Mouse (Mus musculus) heart, postnatal 25 days (tissue): ENCODE measurements around the gene Tmem120a. TPM values are rescaled to one million over a fixed set of nuclear protein-coding genes. Genes with fewer than 3 reads are reported as not detected.

Experiments used
- DNase-seq: peaks from one replicate; pipeline ENCODE4 v3.0.0; 2022; ENCODE audit warnings: low spot score
- intact Hi-C: fragments of 180-260 bp; cut with DNase I; formaldehyde crosslinking; loops from one replicate; pipeline ENCODE4 v1.15.1; 2025
- total RNA-seq, 2 experiments: library from RNA; stranded (reverse); gene quantifications; 2 replicates each; pipeline ENCODE4 v1.2.3; 2021

Tmem120a gene
- total RNA-seq = 10 to 100 TPM; 11.8 to 13.3 TPM

DNA sequence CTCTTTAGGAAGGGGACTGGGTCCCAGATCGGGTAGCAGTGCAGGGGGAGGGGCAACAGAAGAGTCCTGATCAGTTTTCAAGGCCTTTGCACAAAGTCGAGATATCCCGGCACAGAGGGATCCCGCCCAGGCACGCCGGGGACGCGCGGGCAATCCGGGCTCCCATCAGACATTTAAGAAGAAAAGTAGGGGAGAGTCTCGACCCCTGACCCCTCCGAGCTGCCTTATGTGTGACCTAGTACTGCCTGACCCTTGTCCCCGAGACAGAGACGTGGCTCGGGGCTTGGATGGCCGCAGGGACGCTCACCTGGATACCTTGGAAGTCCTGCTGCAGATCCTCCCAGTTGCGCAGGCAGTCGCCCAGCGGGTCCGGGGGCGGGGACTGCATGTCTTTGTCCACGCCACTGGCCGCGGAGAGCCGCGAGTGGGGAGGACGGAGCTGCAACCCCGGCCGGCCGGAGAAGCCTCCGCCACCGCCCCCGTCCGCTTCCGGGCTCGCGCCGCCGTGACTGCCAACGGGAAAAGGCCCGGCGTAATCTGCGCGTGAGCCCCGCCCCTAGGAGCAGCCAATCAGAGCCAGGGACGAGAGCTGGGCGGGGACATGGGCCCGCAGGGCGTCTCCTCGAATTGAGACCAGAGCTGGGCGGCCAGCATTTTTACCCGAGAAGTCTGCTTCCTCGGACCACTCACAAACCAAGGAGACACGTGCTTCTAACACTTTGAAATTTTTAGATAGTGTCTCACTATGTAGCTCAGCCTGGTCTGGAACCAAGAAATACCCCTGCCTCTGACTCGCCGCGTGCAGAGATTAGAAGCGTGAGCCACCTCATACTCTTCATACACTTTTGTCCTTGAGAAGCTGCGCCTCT lies at the start of gene Tmem120a:
Tmem120a (minus strand) TSS at position 708 of the 869 bp plus-strand sequence.
- intact Hi-C loops = loop anchor here (2.0 kb wide), 1 partner anchor 55 kb away; no protein-coding TSS in a partner anchor
- DNase-seq = peak; percentile 94

DNA sequence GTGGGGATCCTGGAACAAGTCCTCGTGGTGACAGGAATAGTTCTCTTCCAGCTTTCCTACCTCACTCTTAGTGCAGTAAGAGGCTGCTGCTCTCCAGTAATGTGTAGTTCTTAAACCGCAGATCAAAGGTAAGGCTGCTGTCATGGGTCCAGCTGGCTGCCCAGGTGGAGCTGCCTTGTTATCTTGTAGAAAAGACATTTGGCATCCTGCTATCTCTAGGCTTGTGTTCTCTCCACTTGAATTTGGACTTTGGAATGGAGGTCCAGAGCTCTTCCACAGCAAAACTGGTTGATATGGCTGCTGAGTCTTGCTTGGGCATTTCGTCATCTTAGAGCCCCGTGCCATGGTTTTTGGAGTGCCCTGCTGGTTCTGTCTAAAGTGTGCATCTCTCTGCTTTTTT lies 38.7 kb upstream of the Tmem120a start:
- intact Hi-C loops = no loop called here
- no peak for DNase-seq

DNA sequence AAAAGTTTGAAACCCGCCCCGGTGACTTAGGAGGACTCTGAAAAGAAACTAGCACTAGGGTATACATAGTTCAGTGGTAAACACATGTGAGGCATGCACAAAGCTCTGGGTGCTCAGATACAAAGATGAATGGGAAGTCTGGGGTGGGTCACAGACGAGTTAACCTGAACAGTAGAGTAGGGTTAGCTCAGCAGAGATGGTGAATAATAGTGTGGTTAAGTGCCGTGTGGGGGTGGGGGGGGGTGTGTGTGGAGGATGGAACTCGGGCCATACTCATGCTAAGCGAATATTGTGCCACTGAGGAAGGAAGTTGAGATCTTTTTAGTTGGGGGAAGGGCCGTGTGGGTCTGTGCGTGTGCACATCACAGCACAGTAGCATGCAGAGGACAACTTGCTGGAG lies 36.1 kb upstream of the Tmem120a start:
- DNase-seq = no peak
- intact Hi-C loops = no loop called here

DNA sequence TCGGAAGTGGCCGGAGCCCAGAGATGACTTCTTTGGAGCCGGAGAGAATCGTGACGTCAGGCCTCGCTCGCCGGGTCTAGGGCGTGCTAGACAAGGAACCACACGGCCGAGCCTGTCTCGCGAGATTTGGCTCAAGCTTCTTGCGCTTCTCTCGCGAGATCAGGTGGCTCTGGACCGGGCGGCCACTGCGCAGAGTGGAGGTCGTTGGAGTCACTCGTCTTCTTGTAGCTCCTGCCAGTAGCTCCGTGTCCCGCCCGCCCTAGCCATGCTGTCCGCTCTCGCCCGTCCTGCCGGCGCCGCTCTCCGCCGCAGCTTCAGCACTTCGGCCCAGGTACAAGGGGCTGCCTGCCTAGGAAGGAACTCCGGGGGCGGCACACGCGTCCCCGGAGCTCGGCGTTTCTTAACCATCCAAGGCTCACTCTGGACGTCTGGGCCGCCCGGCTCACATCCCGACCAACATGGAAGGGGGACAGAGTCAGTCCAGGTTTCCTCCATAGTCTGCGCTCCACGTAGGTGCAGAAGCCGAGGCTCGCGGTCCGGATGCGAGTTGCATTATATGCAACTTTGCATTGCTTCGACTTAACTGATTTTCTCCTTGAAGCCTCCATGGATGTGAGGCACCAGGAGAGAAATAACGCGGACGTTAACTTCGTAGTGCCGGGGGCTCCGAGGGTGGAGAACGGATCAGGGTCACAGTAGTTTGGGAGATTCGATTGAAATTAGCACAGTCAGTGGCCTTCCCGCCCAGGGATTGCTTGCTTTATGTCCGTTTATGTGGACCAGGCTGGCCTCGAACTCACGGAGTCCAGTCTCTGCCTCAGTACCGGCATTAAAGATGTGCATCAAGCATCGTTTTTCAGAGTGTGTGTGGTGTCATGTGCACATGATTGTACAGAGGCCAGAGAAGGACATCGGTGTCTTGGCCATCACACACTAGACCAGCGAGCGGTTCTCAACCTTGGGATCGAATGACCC lies 34.5 kb upstream of the Tmem120a start, which contains the start of gene Mdh2:
Mdh2 (plus strand) TSS at position 10 of the 975 bp plus-strand sequence.
- peak; percentile 99 for DNase-seq
- intact Hi-C loops = loop anchor here (5.0 kb wide), 1 partner anchor 91 kb away; no protein-coding TSS in a partner anchor

DNA sequence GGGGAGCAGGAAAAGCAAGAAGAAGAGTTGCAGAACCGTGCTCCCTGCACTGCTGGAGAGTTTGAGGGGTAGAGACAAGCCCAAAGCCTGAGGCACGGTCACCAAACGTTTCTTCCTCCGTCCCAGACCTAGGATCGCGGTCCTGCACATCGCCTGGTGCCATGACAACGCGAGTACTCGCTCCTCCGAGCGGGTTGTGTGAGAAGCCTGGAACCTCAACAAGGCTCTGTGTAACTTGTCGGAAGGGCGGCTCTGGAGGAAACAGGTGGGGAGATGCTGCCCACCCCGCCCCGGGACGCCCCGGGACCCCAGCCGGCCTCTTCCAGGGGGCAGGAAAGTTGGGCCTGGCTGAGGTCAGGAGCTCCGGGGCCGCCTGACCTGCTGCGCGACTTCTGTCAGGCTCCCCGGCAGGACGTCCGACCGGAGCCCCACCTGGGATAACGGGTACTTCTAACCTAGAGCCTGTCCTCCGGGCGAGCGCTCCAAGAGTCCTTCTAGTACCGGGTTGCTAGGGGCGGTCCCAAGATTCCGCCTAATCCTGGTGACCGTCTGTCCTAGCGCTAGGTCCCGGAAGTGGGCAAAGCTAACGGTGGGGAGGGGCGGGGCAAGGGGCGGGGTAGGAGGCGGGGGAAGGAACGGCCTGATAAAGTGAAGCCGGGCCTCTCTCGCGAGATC lies 33.7 kb upstream of the Tmem120a start, which contains the start of gene Styxl1:
Styxl1 (minus strand) TSS at position 590 of the 675 bp plus-strand sequence.
- no peak for DNase-seq
- intact Hi-C loops = loop anchor here (5.0 kb wide), 1 partner anchor 91 kb away; no protein-coding TSS in a partner anchor

DNA sequence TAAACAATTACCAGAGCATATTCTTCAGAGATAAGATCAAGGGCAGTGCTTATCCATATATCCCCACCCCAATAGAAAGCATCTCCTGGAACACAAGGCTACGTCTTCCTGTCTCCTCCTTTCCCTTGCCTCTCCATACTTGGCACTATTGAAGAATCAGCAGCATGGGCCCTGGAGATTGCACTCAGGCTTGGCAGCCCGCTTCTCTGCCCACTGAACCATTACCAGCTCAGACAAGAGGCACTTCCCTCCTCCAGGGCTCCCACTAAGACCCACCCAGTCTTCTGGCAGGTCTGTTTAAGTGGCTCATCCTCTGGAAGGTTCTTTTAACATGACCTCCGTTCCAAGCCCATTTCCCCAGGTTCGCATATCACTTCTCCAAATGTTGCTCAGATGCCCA lies 32.3 kb upstream of the Tmem120a start:
- intact Hi-C loops = loop anchor here (5.0 kb wide), 1 partner anchor 89 kb away; no protein-coding TSS in a partner anchor
- no peak for DNase-seq

DNA sequence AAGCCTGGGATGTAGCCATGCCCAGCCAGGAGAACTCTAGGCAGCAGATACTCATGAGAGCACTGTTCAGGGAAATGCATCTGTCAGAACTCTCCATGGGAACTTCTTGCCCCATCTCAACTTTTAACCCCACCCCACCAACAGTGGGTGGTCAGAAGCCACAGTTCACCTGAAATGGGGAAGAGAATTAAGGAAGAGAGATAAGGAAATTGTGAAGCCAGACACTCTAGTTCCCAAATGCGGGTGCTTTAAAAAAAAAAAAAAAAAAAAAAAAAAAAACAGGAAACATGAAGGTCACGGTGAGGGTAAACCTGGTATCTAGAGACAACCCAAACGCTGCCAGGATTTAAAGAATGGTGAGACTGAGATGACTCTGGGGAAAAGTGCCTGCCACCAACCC lies 28.3 kb upstream of the Tmem120a start:
- intact Hi-C loops = no loop called here
- DNase-seq = no peak

DNA sequence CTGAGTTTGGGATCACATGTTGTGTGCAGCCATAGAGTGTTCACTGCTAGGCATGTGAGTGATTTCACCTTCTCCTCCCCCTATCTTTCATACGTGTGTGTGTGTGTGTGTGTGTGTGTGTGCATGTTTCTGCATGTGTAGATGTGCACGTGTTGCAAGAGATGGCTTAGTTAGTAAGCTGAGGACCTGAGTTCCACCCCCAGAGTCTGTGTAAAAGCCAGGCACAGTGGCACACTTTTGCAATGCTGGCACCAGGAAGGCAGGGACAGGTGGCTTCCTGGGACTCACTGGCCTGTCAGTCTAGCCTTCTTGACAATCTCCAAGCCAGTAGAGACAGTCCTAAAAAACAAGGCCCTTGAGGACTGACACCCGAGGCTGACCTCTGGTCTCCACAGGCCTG lies 20.7 kb upstream of the Tmem120a start:
- no peak for DNase-seq
- intact Hi-C loops = loop anchor here (5.0 kb wide), 2 partner anchors 218 to 363 kb away; partner anchors contain the start of gene Hip1

DNA sequence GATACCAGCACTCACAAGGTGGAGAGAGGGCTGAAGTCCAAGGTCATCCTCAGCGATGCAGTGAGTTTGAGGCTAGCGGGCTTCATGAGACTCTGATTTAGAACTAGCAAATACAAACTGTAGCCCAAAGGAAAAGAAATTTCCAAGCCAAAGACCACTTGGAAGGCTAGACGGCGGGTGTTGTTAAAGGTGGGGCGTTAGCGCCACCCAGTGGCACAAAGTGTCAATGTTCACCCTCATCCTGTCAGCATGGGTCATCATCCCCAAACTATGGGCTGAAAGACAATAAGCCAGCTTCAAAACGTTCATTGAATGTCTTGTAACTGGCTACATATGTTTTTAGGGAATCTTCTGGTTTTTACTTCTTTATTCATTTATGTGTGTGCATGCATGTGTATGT lies 19.3 kb upstream of the Tmem120a start:
- intact Hi-C loops = loop anchor here (1.0 to 5.0 kb wide), 4 partner anchors 135 to 361 kb away; partner anchors contain the start of gene Hip1
- peak; percentile 21 for DNase-seq

DNA sequence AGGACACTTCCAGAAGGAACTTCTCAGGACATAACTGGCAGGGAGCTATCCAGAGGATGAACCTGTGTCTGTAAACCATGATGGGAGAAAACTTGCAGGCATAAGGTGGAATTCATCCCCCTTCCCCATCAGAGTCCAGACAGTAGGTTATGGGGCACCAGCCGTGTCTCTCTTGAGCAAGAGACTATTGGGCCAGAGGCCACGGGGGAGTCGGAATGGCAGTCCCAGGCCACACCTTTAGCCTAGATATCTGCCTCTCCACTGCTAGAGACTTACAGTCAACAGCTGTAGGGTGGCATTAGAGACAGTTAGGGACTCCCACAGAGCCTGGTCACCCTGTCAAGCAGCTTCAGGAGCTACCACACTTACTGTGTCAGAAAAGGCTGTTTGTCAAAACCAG lies 17.6 kb upstream of the Tmem120a start:
- DNase-seq = no peak
- intact Hi-C loops = loop anchor here (2.0 to 5.0 kb wide), 3 partner anchors 133 to 360 kb away; partner anchors contain the start of gene Hip1

DNA sequence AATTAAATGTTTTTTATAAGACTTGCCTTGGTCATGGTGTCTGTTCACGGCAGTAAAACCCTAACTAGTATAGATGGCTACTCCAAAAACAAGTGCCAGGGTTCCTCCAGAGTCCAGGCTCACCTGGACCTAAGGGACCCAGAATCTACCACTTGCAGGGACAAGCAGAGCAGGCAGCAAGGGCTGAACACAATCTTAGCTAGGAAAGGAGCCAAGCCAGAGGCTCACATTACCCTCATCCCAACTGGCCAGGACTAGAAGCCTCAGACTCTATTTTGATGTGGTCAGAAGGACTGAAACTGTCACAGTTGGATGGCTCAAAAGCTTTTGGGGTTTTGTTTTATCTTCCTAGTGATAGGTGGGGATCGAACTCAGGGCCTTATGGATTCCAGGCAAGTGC lies 7.3 kb upstream of the Tmem120a start:
- no peak for DNase-seq
- intact Hi-C loops = no loop called here

DNA sequence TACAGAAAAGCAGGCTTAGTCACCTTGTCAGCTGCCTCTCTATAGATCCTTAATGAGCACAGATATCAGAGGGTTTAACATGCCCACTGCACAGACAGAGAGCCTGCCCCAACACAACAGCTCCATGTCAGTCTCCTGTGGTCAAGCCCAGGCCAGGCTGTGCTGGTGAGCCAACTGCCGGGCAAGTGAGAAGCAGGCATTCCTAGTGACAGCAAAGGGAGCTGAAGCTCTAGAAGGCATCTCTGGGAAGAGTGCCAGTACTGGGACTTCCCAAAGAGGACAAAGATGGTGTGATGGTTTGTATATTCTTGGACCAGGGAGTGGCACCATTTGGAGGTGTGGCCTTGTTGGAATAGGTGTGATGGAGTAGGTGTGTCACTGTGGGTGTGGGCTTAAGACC lies 6.8 kb upstream of the Tmem120a start:
- intact Hi-C loops = no loop called here
- no peak for DNase-seq

DNA sequence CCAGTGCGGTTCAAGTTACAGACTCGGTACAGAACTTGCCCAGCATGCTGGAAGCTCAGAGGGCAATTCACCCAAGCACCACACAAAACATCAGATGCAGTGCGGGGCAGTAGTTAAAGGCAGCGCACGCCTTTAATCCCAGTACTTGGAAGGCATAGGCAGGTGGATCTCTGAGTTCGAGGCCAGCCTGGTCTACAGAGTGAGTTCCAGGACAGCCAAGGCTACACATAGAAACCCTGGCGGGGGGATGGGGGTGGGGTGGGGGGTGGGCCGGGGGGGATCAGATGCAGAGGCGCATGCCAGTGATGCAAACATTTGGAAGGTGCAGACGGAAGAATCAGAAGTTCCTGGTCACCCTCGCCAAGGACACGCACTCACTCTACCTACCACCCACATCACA lies 494 bp upstream of the Tmem120a start:
- no peak for DNase-seq
- intact Hi-C loops = loop anchor here (2.0 kb wide), 1 partner anchor 56 kb away; no protein-coding TSS in a partner anchor

DNA sequence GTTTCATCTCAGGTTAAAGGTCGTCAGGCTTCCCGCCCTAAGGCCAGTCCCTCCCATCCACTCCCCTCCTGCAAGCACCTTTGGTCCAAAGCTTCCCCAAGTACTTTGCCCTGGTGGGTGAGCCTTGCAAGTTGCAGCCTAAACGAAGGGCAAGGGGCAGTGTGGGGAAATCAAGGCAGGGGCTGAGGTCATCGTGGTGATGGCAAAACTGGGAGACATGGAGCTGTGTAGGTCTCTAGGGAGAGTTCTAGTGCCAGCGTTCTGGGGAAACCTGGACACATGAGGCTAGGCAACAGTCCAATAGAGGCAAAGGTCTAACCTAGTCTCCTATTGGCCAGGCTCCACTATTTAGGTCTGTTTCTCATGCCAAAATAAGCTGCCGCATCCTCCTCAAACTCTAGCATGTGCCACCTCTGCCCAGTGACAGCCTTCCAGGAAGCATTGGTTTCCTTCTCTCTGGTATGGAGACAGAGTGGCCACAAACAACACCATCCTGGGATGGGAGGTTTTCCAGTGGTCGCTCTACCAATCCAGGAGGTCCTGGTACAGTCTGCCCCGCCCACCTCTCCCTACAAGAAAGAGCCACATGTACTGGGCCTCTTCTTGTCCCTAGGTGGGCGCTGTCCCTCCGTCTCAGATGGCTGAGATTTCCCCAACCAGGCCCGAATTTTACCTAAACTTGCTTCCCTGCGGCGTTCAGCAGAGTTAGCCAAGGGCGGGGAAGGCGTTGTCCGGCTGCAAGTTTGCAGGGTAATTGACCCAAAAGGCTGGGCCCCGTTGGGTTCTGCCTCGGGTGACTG lies 1.1 kb downstream of the Tmem120a start:
- intact Hi-C loops = no loop called here

DNA sequence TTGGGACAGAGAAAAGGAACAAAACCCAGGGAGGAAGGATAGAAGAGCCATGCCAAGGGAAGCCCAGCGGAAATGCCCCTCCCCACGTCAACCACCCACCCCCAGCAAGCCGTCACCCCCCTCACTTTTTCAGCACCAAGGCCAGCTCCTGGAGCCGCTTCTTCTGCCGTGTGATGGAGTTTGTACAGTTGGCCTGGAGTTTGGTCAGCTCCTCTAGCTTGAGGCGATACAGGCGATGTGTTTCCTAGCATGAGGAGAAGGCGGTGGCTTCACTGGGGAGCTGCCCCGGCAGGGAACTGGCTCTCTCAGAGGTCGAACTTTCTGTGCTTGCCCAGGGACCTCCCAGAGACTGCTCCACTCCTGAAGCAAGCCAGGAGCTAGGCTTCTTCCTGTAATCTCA lies 2.1 kb downstream of the Tmem120a start:
- DNase-seq = no peak
- intact Hi-C loops = no loop called here

More for the DNA sequence above, 1.1 kb downstream of the Tmem120a start:
- DNase-seq = no peak

DNA sequence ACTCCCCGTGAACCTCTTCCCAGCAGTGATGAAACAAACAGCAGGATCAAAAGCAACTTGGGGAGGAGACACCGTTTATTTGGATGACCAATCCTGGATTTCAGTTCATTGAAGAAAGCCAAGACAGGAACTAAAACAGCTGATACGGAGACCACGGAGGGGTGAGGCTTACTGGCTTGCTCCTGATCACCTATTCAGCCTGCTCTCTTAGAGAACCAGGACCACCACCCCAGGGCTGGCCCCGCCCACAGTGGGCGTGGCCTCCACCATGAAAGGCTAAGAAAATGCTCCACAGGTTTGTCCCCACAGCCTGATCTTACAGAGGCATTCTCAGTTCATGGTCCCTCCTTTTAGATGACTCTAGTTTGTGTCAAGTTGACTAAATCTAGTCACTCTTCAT lies 6.0 kb downstream of the Tmem120a start:
- intact Hi-C loops = no loop called here
- DNase-seq = no peak

DNA sequence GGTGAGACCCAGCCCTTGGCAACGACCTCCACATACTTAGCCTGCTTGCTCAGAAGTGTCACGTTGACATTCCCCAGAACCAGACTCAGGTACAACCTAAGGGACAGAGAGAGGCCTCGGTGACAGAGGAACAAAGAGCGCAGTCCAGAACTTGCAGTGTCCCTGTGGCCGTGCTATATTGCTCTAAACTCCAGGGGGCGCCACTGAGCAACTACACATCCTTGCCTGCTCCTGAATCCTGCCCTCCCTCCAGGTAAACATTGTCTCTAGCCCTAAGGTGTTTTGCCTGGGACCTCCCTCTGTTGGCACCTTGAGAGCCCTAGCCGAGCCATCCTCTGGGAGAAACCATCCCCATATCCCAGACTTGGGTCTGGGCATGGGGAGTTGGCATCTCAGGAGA lies 7.1 kb downstream of the Tmem120a start:
- intact Hi-C loops = no loop called here
- no peak for DNase-seq

DNA sequence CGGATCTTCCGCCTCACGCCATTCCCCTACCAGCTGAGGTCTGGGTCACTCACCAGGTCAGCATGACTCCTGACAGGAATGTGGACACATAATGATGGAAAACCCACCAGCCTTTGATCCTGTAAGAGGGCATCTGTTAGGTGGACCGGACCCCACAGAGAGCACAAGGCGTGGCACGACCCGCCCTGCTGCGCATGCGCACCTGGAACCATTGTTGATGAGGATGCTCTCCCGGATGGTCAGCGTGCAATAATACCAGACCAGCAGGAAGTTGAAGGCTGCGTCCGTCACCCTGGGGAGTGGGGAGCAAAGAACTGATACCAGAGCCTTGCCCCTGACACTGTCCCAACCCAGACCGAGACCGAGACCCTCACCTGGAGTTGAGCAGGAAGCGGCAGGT lies 7.7 kb downstream of the Tmem120a start:
- DNase-seq = no peak
- intact Hi-C loops = no loop called here

DNA sequence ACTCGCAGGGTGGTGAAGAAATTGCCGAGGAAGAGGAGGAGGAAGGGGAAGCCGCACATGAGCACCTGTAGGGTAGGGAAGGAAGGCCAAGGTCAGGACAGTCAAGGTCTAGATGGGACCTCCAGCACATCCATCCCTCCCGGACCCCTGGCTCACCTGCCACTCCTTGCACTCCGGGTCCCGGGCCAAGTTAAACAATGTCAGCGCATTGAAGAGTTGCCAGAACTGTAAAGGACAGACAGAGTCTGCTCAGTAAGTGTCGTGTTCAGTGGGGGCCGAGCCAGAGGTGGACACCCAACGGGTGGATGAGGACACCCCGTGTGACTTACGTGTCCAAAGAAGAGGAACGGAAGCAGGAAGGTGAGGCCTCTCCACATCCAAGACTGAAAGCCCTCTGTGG lies 8.5 kb downstream of the Tmem120a start:
- intact Hi-C loops = no loop called here
- no peak for DNase-seq
